Mouse (Mus musculus): Measurements from ENCODE around the gene Trim40. TPM values are rescaled to one million over a fixed set of nuclear protein-coding genes. Genes with fewer than 3 reads are reported as not detected.

The Trim40 gene
- total RNA-seq (2012; rRNA removed), result 0.18 and 0.26 TPM in 2 replicates

DNA sequence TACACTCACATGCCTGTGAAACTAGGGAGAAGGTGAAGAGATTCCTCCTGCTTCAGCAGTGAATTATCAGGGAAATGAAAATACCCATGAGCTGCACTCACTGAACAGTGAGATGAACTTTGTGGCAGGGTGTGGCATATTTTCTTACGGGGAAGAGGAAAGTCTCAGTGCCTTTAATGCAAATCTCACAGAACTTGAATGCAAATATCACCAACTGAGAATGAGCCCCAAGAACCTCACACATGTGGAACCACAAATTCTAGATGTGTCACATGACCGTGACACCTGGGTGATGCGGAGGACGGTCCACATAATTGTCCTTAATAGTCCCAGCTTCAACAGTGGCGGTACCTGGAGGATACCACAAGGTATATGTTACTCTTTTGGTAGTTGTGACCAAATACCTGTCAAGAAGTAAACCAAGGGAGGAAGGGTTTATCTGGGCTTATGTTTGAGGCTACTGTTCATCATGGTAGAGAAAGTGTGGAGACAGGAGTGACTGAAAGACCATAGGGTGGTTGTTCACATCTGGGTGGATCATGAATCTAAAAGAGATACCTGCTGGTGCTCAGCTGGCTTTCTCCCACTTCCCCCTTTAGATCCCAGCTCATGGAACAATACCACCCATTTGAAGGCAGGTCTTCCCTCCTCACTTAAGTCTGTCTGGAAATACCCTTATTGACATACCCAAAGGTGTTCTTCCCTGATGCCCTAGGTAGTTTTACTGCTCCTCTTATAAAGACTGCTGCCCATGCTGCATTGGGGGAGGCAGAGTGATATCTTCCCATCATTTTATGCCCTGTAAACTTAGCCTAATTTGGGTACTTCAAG is at the start of gene Trim40:
Gene Trim40, minus strand, starts transcription at position 51 of the 831 bp plus-strand sequence.
- no peak for DNase-seq (ENCODE audit: low read depth, low spot score)
- Histone ChIP-seq H3K4me3 (ENCODE audit: insufficient read depth in 1 of 2, low read depth in 1 of 2, low read length in 2 of 2, poor library complexity in 1 of 2, severe bottlenecking in 1 of 2) (no peak within 1 kb of the TSS), H3K4me1 (ENCODE audit: control insufficient read depth in 2 of 2, insufficient read depth in 2 of 2, low read length in 2 of 2, poor library complexity in 1 of 2) (no peaks in the 10 kb centered on the region), H3K27ac (ENCODE audit: insufficient read depth, low read depth, low read length, poor library complexity, severe bottlenecking) (no peak within 1 kb of the TSS), H3K36me3 (ENCODE audit: control insufficient read depth, insufficient read depth, low read length, poor library complexity, severe bottlenecking) (no peaks in the 10 kb centered on the region), H3K9ac (ENCODE audit: insufficient read depth, low read depth, low read length, poor library complexity, severe bottlenecking) (no peak within 1 kb of the TSS), H3K9me3 (ENCODE audit: control insufficient read depth, insufficient read depth, low read depth, low read length) (no peaks in the 10 kb centered on the region)
- TF ChIP-seq ZC3H11A (IDR thresholded peaks at IDR 0.05; ENCODE audit: borderline replicate concordance, low read depth, low read length) (no peak), CHD2 (IDR thresholded peaks at IDR 0.05; ENCODE audit: low read depth, low read length) (no peak), MAFK (IDR thresholded peaks at IDR 0.05; ENCODE audit: insufficient read depth, low read depth, low read length) (no peak), ZNF384 (IDR thresholded peaks at IDR 0.05; ENCODE audit: low read depth, low read length) (no peak), HCFC1 (IDR thresholded peaks at IDR 0.05; ENCODE audit: borderline replicate concordance, insufficient read depth, low read length) (no peak)
- in situ Hi-C loops (cut with MboI; ENCODE audit: low sequenced_read_pairs in 2 of 2, unreplicated experiment in 2 of 2), result loop anchor here (5.0 to 10.0 kb wide), 2 partner anchors 312 to 315 kb away; partner anchors contain the start of gene Olfr94 (in 2 of the 2)

GRCm38 (mm10) chr17:36938056-36938455 is 48.1 kb upstream of the Trim40 start:
- Histone ChIP-seq H3K9me3 (ENCODE audit: control insufficient read depth, insufficient read depth, low read depth, low read length) (no peaks in the 10 kb centered on the region), H3K9ac (ENCODE audit: insufficient read depth, low read depth, low read length, poor library complexity, severe bottlenecking) (no peak overlapping the region), H3K4me1 (ENCODE audit: control insufficient read depth in 2 of 2, insufficient read depth in 2 of 2, low read length in 2 of 2, poor library complexity in 1 of 2) (peaks cover under 1 to 6% of the 10 kb centered on the region in 2 experiments; a peak in 2 of 4 replicates), H3K4me3 (ENCODE audit: insufficient read depth in 1 of 2, low read depth in 1 of 2, low read length in 2 of 2, poor library complexity in 1 of 2, severe bottlenecking in 1 of 2) (no peak overlapping the region), H3K36me3 (ENCODE audit: control insufficient read depth, insufficient read depth, low read length, poor library complexity, severe bottlenecking) (no peaks in the 10 kb centered on the region), H3K27ac (ENCODE audit: insufficient read depth, low read depth, low read length, poor library complexity, severe bottlenecking) (no peak overlapping the region)
- in situ Hi-C loops (cut with MboI; ENCODE audit: low sequenced_read_pairs in 2 of 2, unreplicated experiment in 2 of 2), result no loop called here
- no peak for DNase-seq (ENCODE audit: low read depth, low spot score)
- no peak for TF ChIP-seq ZC3H11A (IDR thresholded peaks at IDR 0.05; ENCODE audit: borderline replicate concordance, low read depth, low read length)
- no peak for TF ChIP-seq HCFC1 (IDR thresholded peaks at IDR 0.05; ENCODE audit: borderline replicate concordance, insufficient read depth, low read length)
- TF ChIP-seq CHD2 (IDR thresholded peaks at IDR 0.05; ENCODE audit: low read depth, low read length), result no peak
- TF ChIP-seq MAFK (IDR thresholded peaks at IDR 0.05; ENCODE audit: insufficient read depth, low read depth, low read length), result no peak
- TF ChIP-seq ZNF384 (IDR thresholded peaks at IDR 0.05; ENCODE audit: low read depth, low read length), result no peak

DNA sequence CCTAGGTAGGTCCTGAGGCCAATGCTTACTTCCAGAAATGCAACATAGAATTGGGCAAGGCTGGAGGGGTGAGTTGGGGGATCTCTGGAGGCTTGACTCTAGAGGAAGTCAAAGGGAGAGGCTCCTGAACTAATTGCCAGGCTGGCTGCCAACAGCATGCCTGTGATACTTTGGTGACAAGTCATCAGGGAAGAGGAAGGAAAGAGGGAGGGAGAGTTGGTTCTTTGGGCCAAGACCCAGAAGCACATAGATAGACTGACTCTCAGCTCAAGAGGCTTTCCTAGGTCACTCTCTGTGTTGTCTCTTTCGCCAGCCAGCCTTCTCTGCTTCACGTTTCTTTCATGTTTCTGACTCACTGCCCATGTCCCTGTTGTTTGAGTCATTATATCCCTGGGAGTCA is 41.9 kb upstream of the Trim40 start:
- H3K9ac ChIP-seq (ENCODE audit: insufficient read depth, low read depth, low read length, poor library complexity, severe bottlenecking), result no peak overlapping the region
- TF ChIP-seq HCFC1 (IDR thresholded peaks at IDR 0.05; ENCODE audit: borderline replicate concordance, insufficient read depth, low read length) (no peak), ZC3H11A (IDR thresholded peaks at IDR 0.05; ENCODE audit: borderline replicate concordance, low read depth, low read length) (no peak), ZNF384 (IDR thresholded peaks at IDR 0.05; ENCODE audit: low read depth, low read length) (no peak)
- H3K4me3 ChIP-seq (ENCODE audit: insufficient read depth in 1 of 2, low read depth in 1 of 2, low read length in 2 of 2, poor library complexity in 1 of 2, severe bottlenecking in 1 of 2), result no peak overlapping the region
- H3K4me1 ChIP-seq (ENCODE audit: control insufficient read depth in 2 of 2, insufficient read depth in 2 of 2, low read length in 2 of 2, poor library complexity in 1 of 2), result peaks cover 6 to 17% of the 10 kb centered on the region in 2 experiments; a peak in 3 of 4 replicates
- no peaks in the 10 kb centered on the region for H3K9me3 ChIP-seq (ENCODE audit: control insufficient read depth, insufficient read depth, low read depth, low read length)
- no peak for DNase-seq (ENCODE audit: low read depth, low spot score)
- H3K36me3 ChIP-seq (ENCODE audit: control insufficient read depth, insufficient read depth, low read length, poor library complexity, severe bottlenecking), result no peaks in the 10 kb centered on the region
- in situ Hi-C loops (cut with MboI; ENCODE audit: low sequenced_read_pairs in 2 of 2, unreplicated experiment in 2 of 2), result no loop called here
- no peak overlapping the region for H3K27ac ChIP-seq (ENCODE audit: insufficient read depth, low read depth, low read length, poor library complexity, severe bottlenecking)

GRCm38 (mm10) chr17:36931130-36931529 is 41.2 kb upstream of the Trim40 start:
- Histone ChIP-seq H3K27ac (ENCODE audit: insufficient read depth, low read depth, low read length, poor library complexity, severe bottlenecking) (no peak overlapping the region), H3K9ac (ENCODE audit: insufficient read depth, low read depth, low read length, poor library complexity, severe bottlenecking) (no peak overlapping the region), H3K9me3 (ENCODE audit: control insufficient read depth, insufficient read depth, low read depth, low read length) (no peaks in the 10 kb centered on the region), H3K4me1 (ENCODE audit: control insufficient read depth in 2 of 2, insufficient read depth in 2 of 2, low read length in 2 of 2, poor library complexity in 1 of 2) (peaks cover 6 to 17% of the 10 kb centered on the region in 2 experiments; a peak in 3 of 4 replicates), H3K36me3 (ENCODE audit: control insufficient read depth, insufficient read depth, low read length, poor library complexity, severe bottlenecking) (no peaks in the 10 kb centered on the region), H3K4me3 (ENCODE audit: insufficient read depth in 1 of 2, low read depth in 1 of 2, low read length in 2 of 2, poor library complexity in 1 of 2, severe bottlenecking in 1 of 2) (no peak overlapping the region)
- in situ Hi-C loops (cut with MboI; ENCODE audit: low sequenced_read_pairs in 2 of 2, unreplicated experiment in 2 of 2), result no loop called here
- DNase-seq (ENCODE audit: low read depth, low spot score), result no peak
- TF ChIP-seq CHD2 (IDR thresholded peaks at IDR 0.05; ENCODE audit: low read depth, low read length) (no peak), MAFK (IDR thresholded peaks at IDR 0.05; ENCODE audit: insufficient read depth, low read depth, low read length) (no peak), ZC3H11A (IDR thresholded peaks at IDR 0.05; ENCODE audit: borderline replicate concordance, low read depth, low read length) (no peak), HCFC1 (IDR thresholded peaks at IDR 0.05; ENCODE audit: borderline replicate concordance, insufficient read depth, low read length) (no peak), ZNF384 (IDR thresholded peaks at IDR 0.05; ENCODE audit: low read depth, low read length) (no peak)

Data from ES-E14 (cell line).